ENCODE assay signal across 8 mouse cellular contexts in genomic region chr2:71366618-71367124, GRCm38 (mm10). TPM values are rescaled to one million over a fixed set of nuclear protein-coding genes. Genes with fewer than 3 reads are reported as not detected.
DNase-seq lines count a peak whose midpoint lies in the region; ATAC-seq and TF ChIP-seq lines count a peak whose summit lies in the region.

No protein-coding gene starts in this region.

- H3K4me3 ChIP-seq in lung, embryonic 14.5 days (ENCODE audit: low read depth, low read length), result peak overlapping the region; percentile 72
- H3K4me3 ChIP-seq in hindbrain, embryonic 14.5 days (replicated peaks; ENCODE audit: low read length), result peak overlapping the region; percentile 46

- 7% methylated on average over 9 of the region's 9 CpGs for WGBS in lung, embryonic 14.5 days
- WGBS in hindbrain, embryonic 14.5 days, result 26% methylated on average over 9 of the region's 9 CpGs

- peaks cover 3% of the 10 kb centered on the region; the same call in 1 of the 2 replicates for H3K4me1 ChIP-seq in lung, embryonic 14.5 days (ENCODE audit: insufficient read depth)
- peaks cover 16% of the 10 kb centered on the region for H3K4me1 ChIP-seq in hindbrain, embryonic 14.5 days (replicated peaks; ENCODE audit: control insufficient read depth, insufficient read depth, low read length)

- no peak overlapping the region for H3K27ac ChIP-seq in lung, embryonic 14.5 days (ENCODE audit: low read depth)
- H3K27ac ChIP-seq in hindbrain, embryonic 14.5 days, result peak overlapping the region; percentile 83

- peak overlapping the region; percentile 79 for H3K4me2 ChIP-seq in lung, embryonic 14.5 days
- H3K4me2 ChIP-seq in hindbrain, embryonic 14.5 days (replicated peaks), result peak overlapping the region; percentile 67

- no peaks in the 10 kb centered on the region for H3K36me3 ChIP-seq in lung, embryonic 14.5 days (ENCODE audit: insufficient read depth)
- H3K36me3 ChIP-seq in hindbrain, embryonic 14.5 days (replicated peaks; ENCODE audit: control insufficient read depth, insufficient read depth), result no peaks in the 10 kb centered on the region; the same call in 1 of the 2 replicates

- no peak for TF ChIP-seq CTCF in lung, embryonic 14.5 days (IDR thresholded peaks at IDR 0.05; ENCODE audit: low read depth)

- H3K9ac ChIP-seq in lung, embryonic 14.5 days, result peak overlapping the region; percentile 74
- peak overlapping the region; percentile 67 for H3K9ac ChIP-seq in hindbrain, embryonic 14.5 days

- DNase-seq in lung, embryonic 14.5 days, result peak; percentile 15
- DNase-seq in lung, postnatal 25 days (ENCODE audit: low spot score), result no peak
- DNase-seq in c-Kit-positive CD71-positive TER-119-positive erythroid progenitor cells, embryonic 14.5 days (ENCODE audit: low spot score), result peak; percentile 45
- DNase-seq in hindbrain, embryonic 14.5 days (ENCODE audit: low spot score), result no peak
- DNase-seq in B cell, adult 2 months, result no peak
- DNase-seq in layer of hippocampus, postnatal 10 days (ENCODE audit: low spot score in 2 of 2), result no peak

- no peaks in the 10 kb centered on the region for H3K9me3 ChIP-seq in lung, embryonic 14.5 days (ENCODE audit: low read depth, low read length)
- no peaks in the 10 kb centered on the region for H3K9me3 ChIP-seq in hindbrain, embryonic 14.5 days (ENCODE audit: control insufficient read depth, low read length)

- ATAC-seq in lung, embryonic 14.5 days (ENCODE audit: insufficient read depth), result no peak
- ATAC-seq in hindbrain, embryonic 14.5 days (ENCODE audit: low FRiP score), result peak; percentile 1; the same call in 1 of the 2 replicates
- ATAC-seq in megakaryocyte-erythroid progenitor cell, adult 5-6 weeks (replicated peaks; ENCODE audit: low FRiP score, low TSS enrichment, poor library complexity, severe bottlenecking), result peak; percentile 20
- no peak for ATAC-seq in frontal cortex, adult (ENCODE audit: low TSS enrichment)

- H3K27me3 ChIP-seq in lung, embryonic 14.5 days (ENCODE audit: insufficient read depth, low read length), result no peaks in the 10 kb centered on the region
- no peaks in the 10 kb centered on the region for H3K27me3 ChIP-seq in hindbrain, embryonic 14.5 days (ENCODE audit: control insufficient read depth, insufficient read depth, low read length)

RNA-seq across cellular contexts. Expression of gene Slc25a12, which starts 0.9 kb away (rescaled TPM):
- 29.1 and 32.2 TPM in 2 replicates for polyA plus RNA-seq in lung, embryonic 14.5 days (2014; fragmentation: Nextera tagmentation; extraction: Ambion mirVana)
- 108 and 122 TPM in 2 replicates for polyA plus RNA-seq in hindbrain, embryonic 14.5 days (2014; fragmentation: Nextera tagmentation; extraction: Ambion mirVana)
- 26.8 and 42.7 TPM in 2 replicates for total RNA-seq in megakaryocyte-erythroid progenitor cell, adult 5-6 weeks (2014; fragmentation: Nextera tagmentation)
- total RNA-seq in megakaryocyte-erythroid progenitor cell, adult 5-6 weeks (2017), result 21.2 and 42.3 TPM in 2 replicates
- 100 to 1,000 TPM; 169 to 170 TPM for total RNA-seq in layer of hippocampus, postnatal 10 days (2021)

RNA-seq across cellular contexts. Expression of gene Hat1, which starts 22.1 kb away (rescaled TPM):
- 147 and 149 TPM in 2 replicates for polyA plus RNA-seq in lung, embryonic 14.5 days (2014; fragmentation: Nextera tagmentation; extraction: Ambion mirVana)
- polyA plus RNA-seq in hindbrain, embryonic 14.5 days (2014; fragmentation: Nextera tagmentation; extraction: Ambion mirVana), result 50.6 and 52.7 TPM in 2 replicates
- total RNA-seq in megakaryocyte-erythroid progenitor cell, adult 5-6 weeks (2014; fragmentation: Nextera tagmentation), result 129 and 155 TPM in 2 replicates
- total RNA-seq in megakaryocyte-erythroid progenitor cell, adult 5-6 weeks (2017), result 232 and 241 TPM in 2 replicates
- 10 to 100 TPM; 18.9 to 19.8 TPM for total RNA-seq in layer of hippocampus, postnatal 10 days (2021)

Comparison
In these comparisons a context has a peak if more than half of its experiments do, and no peak if none do; other contexts are left out.
1. DNase-seq: peak in lung, embryonic 14.5 days (single experiment) and c-Kit-positive CD71-positive TER-119-positive erythroid progenitor cells, embryonic 14.5 days (single experiment); none in lung, postnatal 25 days (single experiment), hindbrain, embryonic 14.5 days (single experiment), B cell, adult 2 months (0 of 2) and layer of hippocampus, postnatal 10 days (0 of 2).
2. ATAC-seq: peak in hindbrain, embryonic 14.5 days (single experiment) and megakaryocyte-erythroid progenitor cell, adult 5-6 weeks (single experiment); none in lung, embryonic 14.5 days (single experiment) and frontal cortex, adult (single experiment).
3. RNA of gene Hat1, which starts 22.1 kb away (total RNA-seq): 129 to 241 TPM in megakaryocyte-erythroid progenitor cell, adult 5-6 weeks; 18.9 to 19.8 TPM in layer of hippocampus, postnatal 10 days; every median in the first group is over 4 times any median in the second.